Mouse (Mus musculus) bone marrow, adult 2 months (tissue): ENCODE results near the gene Arl3.
A peak's percentile ranks its signal among the peaks of the same experiment; 100 is the strongest.

Experiments
- CTCF ChIP-seq: fragments of 200-500 bp; IDR thresholded peaks from 2 replicates; pipeline ENCODE4 v1.5.1; 2011; ENCODE audit warnings: low read length, control low read depth; ENCODE audit not compliant: control insufficient read depth, insufficient read depth
- POLR2A ChIP-seq: fragments of 200-500 bp; IDR thresholded peaks from 2 replicates; pipeline ENCODE4 v1.6.1; 2011; ENCODE audit warnings: low read depth, mild to moderate bottlenecking, control low read depth, low read length, borderline replicate concordance; ENCODE audit not compliant: control insufficient read depth

GRCm38 (mm10) chr19:46510824-46511223 lies 62.2 kb downstream of the Arl3 start:
- TF ChIP-seq POLR2A (no peak), CTCF (peak; percentile 65; the same call in 1 of the 2 replicates)
